Mouse (Mus musculus): ENCODE data around the gene Kcnk5. TPM values are rescaled to one million over a fixed set of nuclear protein-coding genes. Genes with fewer than 3 reads are reported as not detected.

Gene Kcnk5
- total and polyA plus RNA-seq, 3 experiments = 8.7 to 12.5 (median 11.7) TPM

GRCm38 (mm10) chr14:20173873-20174490 lies 7.6 kb downstream of the Kcnk5 start:
- H3K27ac ChIP-seq (ENCODE audit: insufficient read depth, low read depth) = peak overlapping the region; percentile 82
- peak; percentile 88 for DNase-seq (ENCODE audit: extremely low read depth)
- H3K9me3 ChIP-seq (replicated peaks; ENCODE audit: low read length) = no peaks in the 10 kb centered on the region
- H3K79me2 ChIP-seq (replicated peaks; ENCODE audit: control insufficient read depth, extremely low read depth, insufficient read depth, poor library complexity, severe bottlenecking) = peaks cover 70% of the 10 kb centered on the region
- dilution Hi-C loops (cut with MboI; ENCODE audit: extremely low pct_ligation_motif_present, extremely low pct_unique_long_range_greater_than_20kb, low sequenced_read_pairs) = no loop called here
- in situ Hi-C loops (cut with MboI; ENCODE audit: low pct_ligation_motif_present, low pct_unique_long_range_greater_than_20kb, low sequenced_read_pairs) = no loop called here
- H3K9ac ChIP-seq (ENCODE audit: insufficient read depth, low read depth) = peak overlapping the region; percentile 49; the same call in 1 of the 2 replicates
- H3K4me3 ChIP-seq (replicated peaks in 1 of 3; ENCODE audit: low read depth in 2 of 3, low read length in 2 of 3, poor library complexity in 1 of 3) = peak overlapping the region in 1 of 3 experiments; percentile 15
- no peaks in the 10 kb centered on the region for H3K27me3 ChIP-seq (replicated peaks)
- H3K4me2 ChIP-seq (ENCODE audit: insufficient read depth, low read depth, poor library complexity, severe bottlenecking) = peak overlapping the region; percentile 79
- peak; percentile 72 for TF ChIP-seq TCF12 (IDR thresholded peaks at IDR 0.05; ENCODE audit: low read depth, low read length)
- peak; percentile 92 for TF ChIP-seq EP300 (IDR thresholded peaks at IDR 0.05; ENCODE audit: low read length)
- TF ChIP-seq KAT2A (IDR thresholded peaks at IDR 0.05; ENCODE audit: insufficient replicate concordance, low read length) = no peak
- peak; percentile 27; the same call in 1 of the 2 replicates for TF ChIP-seq POLR2AphosphoS2 (IDR thresholded peaks at IDR 0.05; ENCODE audit: low read depth, low read length)
- peak; percentile 82; the same call in 1 of the 2 replicates for TF ChIP-seq MEF2A (IDR thresholded peaks at IDR 0.05; ENCODE audit: borderline replicate concordance, low read depth, low read length)
- TF ChIP-seq USF1 (IDR thresholded peaks at IDR 0.05; ENCODE audit: low read depth, low read length) = no peak
- no peak; the same call in 1 of the 2 replicates for TF ChIP-seq SMC3 (IDR thresholded peaks at IDR 0.05; ENCODE audit: low read depth, low read length)
- peak; percentile 80 for TF ChIP-seq MYC (IDR thresholded peaks at IDR 0.05; ENCODE audit: low read depth, low read length)
- TF ChIP-seq RAD21 (IDR thresholded peaks at IDR 0.05; ENCODE audit: low read depth, low read length) = no peak; the same call in 1 of the 2 replicates
- TF ChIP-seq HCFC1 (IDR thresholded peaks at IDR 0.05; ENCODE audit: low read depth, low read length) = peak; percentile 31; the same call in 1 of the 2 replicates
- no peak for TF ChIP-seq E2F4 (IDR thresholded peaks at IDR 0.05; ENCODE audit: insufficient replicate concordance, low read depth, low read length)
- peak; percentile 48; the same call in 1 of the 2 replicates for TF ChIP-seq ELF1 (IDR thresholded peaks at IDR 0.05; ENCODE audit: low read depth, low read length)
- TF ChIP-seq PAX5 (IDR thresholded peaks at IDR 0.05; ENCODE audit: low read length) = no peak
- TF ChIP-seq MAX (IDR thresholded peaks at IDR 0.05; ENCODE audit: low read length) = peak; percentile 80
- TF ChIP-seq USF2 (conservative IDR thresholded peaks at IDR 0.05; ENCODE audit: low read depth, low read length) = no peak
- TF ChIP-seq UBTF (IDR thresholded peaks at IDR 0.05; ENCODE audit: low read depth, low read length) = no peak
- peak; percentile 97 for TF ChIP-seq IRF4 (IDR thresholded peaks at IDR 0.05; ENCODE audit: low read depth, low read length)
- TF ChIP-seq MAZ (IDR thresholded peaks at IDR 0.05; ENCODE audit: low read depth, low read length) = peak; percentile 81; the same call in 1 of the 2 replicates
- TF ChIP-seq NELFE (IDR thresholded peaks at IDR 0.05; ENCODE audit: low read depth, low read length) = peak; percentile 27; the same call in 1 of the 2 replicates
- TF ChIP-seq MAFK (IDR thresholded peaks at IDR 0.05; ENCODE audit: insufficient replicate concordance, low read length) = peak; percentile 67; the same call in 1 of the 2 replicates
- TF ChIP-seq ZKSCAN1 (IDR thresholded peaks at IDR 0.05; ENCODE audit: borderline replicate concordance, low read depth, low read length) = no peak
- peak; percentile 92 for TF ChIP-seq SIN3A (IDR thresholded peaks at IDR 0.05; ENCODE audit: low read length)
- TF ChIP-seq JUND (conservative IDR thresholded peaks at IDR 0.05; ENCODE audit: low read depth, low read length) = peak; percentile 74
- TF ChIP-seq CHD2 (IDR thresholded peaks at IDR 0.05; ENCODE audit: low read length) = peak; percentile 54
- TF ChIP-seq CHD1 (IDR thresholded peaks at IDR 0.05; ENCODE audit: low read depth, low read length) = no peak
- TF ChIP-seq POLR2A (IDR thresholded peaks at IDR 0.05; ENCODE audit: low read depth, low read length) = peak; percentile 21
- no peak for TF ChIP-seq ZC3H11A (IDR thresholded peaks at IDR 0.05; ENCODE audit: low read depth, low read length)
- TF ChIP-seq NRF1 (IDR thresholded peaks at IDR 0.05; ENCODE audit: low read depth, low read length) = no peak
- no peak for TF ChIP-seq CTCF (conservative IDR thresholded peaks at IDR 0.05 in 1 of 2, IDR thresholded peaks at IDR 0.05 in 1 of 2; ENCODE audit: low read depth in 2 of 2, low read length in 2 of 2)
- peak; percentile 84 for TF ChIP-seq RCOR1 (conservative IDR thresholded peaks at IDR 0.05; ENCODE audit: low read depth, low read length)
- peak; percentile 85 for TF ChIP-seq ETS1 (conservative IDR thresholded peaks at IDR 0.05; ENCODE audit: low read depth, low read length)
- TF ChIP-seq ZNF384 (IDR thresholded peaks at IDR 0.05; ENCODE audit: low read depth, low read length) = peak; percentile 17; the same call in 1 of the 2 replicates
- peak; percentile 49; the same call in 1 of the 2 replicates for TF ChIP-seq JUN (IDR thresholded peaks at IDR 0.05; ENCODE audit: insufficient read depth, low read depth, low read length)
- 0 out of 2 replicates have a peak, but pooled peaks have one; percentile 16 for TF ChIP-seq ZMIZ1 (IDR thresholded peaks at IDR 0.05; ENCODE audit: low read depth, low read length)
- peak; percentile 70; the same call in 1 of the 2 replicates for TF ChIP-seq TBP (conservative IDR thresholded peaks at IDR 0.05; ENCODE audit: low read depth, low read length)
- TF ChIP-seq GABPA (IDR thresholded peaks at IDR 0.05; ENCODE audit: insufficient replicate concordance, low read depth, low read length) = no peak
- TF ChIP-seq MXI1 (IDR thresholded peaks at IDR 0.05; ENCODE audit: low read depth, low read length) = no peak; the same call in none of the 2 replicates
- peak; percentile 74 for TF ChIP-seq BHLHE40 (IDR thresholded peaks at IDR 0.05; ENCODE audit: low read depth, low read length)
- peaks cover 0 to 24% of the 10 kb centered on the region in 2 experiments for H3K36me3 ChIP-seq (replicated peaks in 1 of 2; ENCODE audit: control insufficient read depth in 1 of 2, insufficient read depth in 1 of 2, low read length in 1 of 2)
- peaks cover 32 to 89% of the 10 kb centered on the region in 2 experiments for H3K4me1 ChIP-seq (ENCODE audit: control insufficient read depth in 1 of 2, insufficient read depth in 2 of 2)

Data from CH12.LX (cell line).